Mouse (Mus musculus): Measurements from ENCODE around the gene Dnttip2. TPM values are rescaled to one million over a fixed set of nuclear protein-coding genes. Genes with fewer than 3 reads are reported as not detected.
"Not testable (repeated sequence)": the region's sequence is repeated elsewhere in the genome, so short reads cannot be mapped to it uniquely, and the experiment has no call there.

Gene Dnttip2
- 78.3 and 80.3 TPM in 2 replicates for polyA plus RNA-seq (2015; fragmentation: Nextera tagmentation; extraction: Ambion mirVana)

GRCm38 (mm10) chr3:122274241-122275024 is at the start of gene Dnttip2:
Gene Dnttip2, plus strand, starts transcription at chr3:122274388.
- peak; percentile 98 for ATAC-seq (ENCODE audit: low FRiP score, low read depth)
- H3K4me3 ChIP-seq, result peak within 1 kb of the TSS; percentile 94
- peaks cover 44% of the 10 kb centered on the region for H3K36me3 ChIP-seq
- H3K27ac ChIP-seq, result no peak within 1 kb of the TSS
- under 1% methylated on average over 57 of the region's 57 CpGs for WGBS
- H3K4me2 ChIP-seq (replicated peaks), result peak within 1 kb of the TSS; percentile 77
- H3K9me3 ChIP-seq, result no peaks in the 10 kb centered on the region
- H3K9ac ChIP-seq, result peak within 1 kb of the TSS; percentile 89
- H3K27me3 ChIP-seq, result no peaks in the 10 kb centered on the region
- peaks cover 34% of the 10 kb centered on the region for H3K4me1 ChIP-seq

- not testable (repeated sequence) for H3K27ac ChIP-seq; H3K4me2 ChIP-seq (replicated peaks); H3K27me3 ChIP-seq; H3K4me3 ChIP-seq; H3K9ac ChIP-seq; H3K4me1 ChIP-seq; H3K36me3 ChIP-seq; H3K9me3 ChIP-seq; ATAC-seq (ENCODE audit: low FRiP score, low read depth)
- 50% methylated on average over 6 of the region's 6 CpGs for WGBS
Observed at GRCm38 (mm10) chr3:122226972-122227371, 47.2 kb upstream of the Dnttip2 start.

GRCm38 (mm10) chr3:122235772-122236171 is 38.4 kb upstream of the Dnttip2 start:
- Histone ChIP-seq H3K4me1 (no peaks in the 10 kb centered on the region), H3K36me3 (no peaks in the 10 kb centered on the region), H3K4me3 (no peak overlapping the region), H3K27me3 (no peaks in the 10 kb centered on the region), H3K9me3 (no peaks in the 10 kb centered on the region), H3K27ac (no peak overlapping the region), H3K4me2 (replicated peaks) (no peak overlapping the region), H3K9ac (no peak overlapping the region)
- 60% methylated on average over 1 of the region's 1 CpGs for WGBS
- ATAC-seq (ENCODE audit: low FRiP score, low read depth), result no peak

GRCm38 (mm10) chr3:122242876-122243275 is 31.3 kb upstream of the Dnttip2 start:
- H3K36me3 ChIP-seq, result no peaks in the 10 kb centered on the region
- no peaks in the 10 kb centered on the region for H3K9me3 ChIP-seq
- H3K4me1 ChIP-seq, result peaks cover 16% of the 10 kb centered on the region
- H3K9ac ChIP-seq, result no peak overlapping the region
- H3K27me3 ChIP-seq, result no peaks in the 10 kb centered on the region
- no peak overlapping the region for H3K27ac ChIP-seq
- no peak for ATAC-seq (ENCODE audit: low FRiP score, low read depth)
- no peak overlapping the region for H3K4me3 ChIP-seq
- 58% methylated on average over 6 of the region's 6 CpGs for WGBS
- H3K4me2 ChIP-seq (replicated peaks), result no peak overlapping the region

- no peaks in the 10 kb centered on the region for H3K9me3 ChIP-seq
- no peak overlapping the region for H3K9ac ChIP-seq
- H3K36me3 ChIP-seq, result no peaks in the 10 kb centered on the region
- 49% methylated on average over 14 of the region's 14 CpGs for WGBS
- no peak overlapping the region for H3K4me2 ChIP-seq (replicated peaks)
- peaks cover 16% of the 10 kb centered on the region for H3K4me1 ChIP-seq
- no peak overlapping the region for H3K27ac ChIP-seq
- no peak overlapping the region for H3K4me3 ChIP-seq
- no peak for ATAC-seq (ENCODE audit: low FRiP score, low read depth)
- no peaks in the 10 kb centered on the region for H3K27me3 ChIP-seq
Observed at GRCm38 (mm10) chr3:122243416-122244167, 30.6 kb upstream of the Dnttip2 start.

GRCm38 (mm10) chr3:122244759-122245158 is 29.4 kb upstream of the Dnttip2 start:
- no peak for ATAC-seq (ENCODE audit: low FRiP score, low read depth)
- Histone ChIP-seq H3K9me3 (no peaks in the 10 kb centered on the region), H3K4me2 (replicated peaks) (peak overlapping the region; percentile 79), H3K4me3 (peak overlapping the region; percentile 92), H3K27me3 (no peaks in the 10 kb centered on the region), H3K9ac (peak overlapping the region; percentile 43; the same call in 1 of the 2 replicates), H3K27ac (0 out of 2 replicates have a peak overlapping the region, but pooled peaks have one; percentile 10), H3K36me3 (no peaks in the 10 kb centered on the region), H3K4me1 (peaks cover 16% of the 10 kb centered on the region)
- WGBS, result 31% methylated on average over 6 of the region's 6 CpGs

- peak within 1 kb of the TSS; percentile 82 for H3K9ac ChIP-seq
- no peaks in the 10 kb centered on the region for H3K9me3 ChIP-seq
- peak within 1 kb of the TSS; percentile 92 for H3K4me3 ChIP-seq
- H3K27ac ChIP-seq, result peak within 1 kb of the TSS; percentile 72
- H3K4me1 ChIP-seq, result peaks cover 16% of the 10 kb centered on the region
- H3K27me3 ChIP-seq, result no peaks in the 10 kb centered on the region
- H3K4me2 ChIP-seq (replicated peaks), result peak within 1 kb of the TSS; percentile 79
- ATAC-seq (ENCODE audit: low FRiP score, low read depth), result peak; percentile 98
- no peaks in the 10 kb centered on the region for H3K36me3 ChIP-seq
- under 1% methylated on average over 63 of the region's 90 CpGs for WGBS
Observed at GRCm38 (mm10) chr3:122245215-122245877, 28.8 kb upstream of the Dnttip2 start, which contains the start of gene Gclm. Gene Gclm, plus strand, starts transcription at chr3:122245557.

- no peaks in the 10 kb centered on the region for H3K36me3 ChIP-seq
- H3K9ac ChIP-seq, result peak overlapping the region; percentile 82
- H3K27ac ChIP-seq, result peak overlapping the region; percentile 72
- H3K4me2 ChIP-seq (replicated peaks), result peak overlapping the region; percentile 79
- under 1% methylated on average over 36 of the region's 50 CpGs for WGBS
- no peaks in the 10 kb centered on the region for H3K9me3 ChIP-seq
- ATAC-seq (ENCODE audit: low FRiP score, low read depth), result peak; percentile 16; the same call in 1 of the 2 replicates
- H3K27me3 ChIP-seq, result no peaks in the 10 kb centered on the region
- H3K4me1 ChIP-seq, result peaks cover 16% of the 10 kb centered on the region
- H3K4me3 ChIP-seq, result peak overlapping the region; percentile 92
Observed at GRCm38 (mm10) chr3:122245878-122246332, 28.3 kb upstream of the Dnttip2 start.

- 28% methylated on average over 6 of the region's 6 CpGs for WGBS
- Histone ChIP-seq H3K27ac (no peak overlapping the region), H3K4me2 (replicated peaks) (peak overlapping the region; percentile 79), H3K36me3 (no peaks in the 10 kb centered on the region), H3K4me3 (peak overlapping the region; percentile 92), H3K9ac (peak overlapping the region; percentile 82; the same call in 1 of the 2 replicates), H3K27me3 (no peaks in the 10 kb centered on the region), H3K4me1 (peaks cover 16% of the 10 kb centered on the region), H3K9me3 (no peaks in the 10 kb centered on the region)
- no peak for ATAC-seq (ENCODE audit: low FRiP score, low read depth)
Observed at GRCm38 (mm10) chr3:122246406-122246805, 27.8 kb upstream of the Dnttip2 start.

GRCm38 (mm10) chr3:122246986-122247767 is 27.0 kb upstream of the Dnttip2 start:
- Histone ChIP-seq H3K4me3 (peak overlapping the region; percentile 92), H3K4me1 (peaks cover 16% of the 10 kb centered on the region), H3K9ac (0 out of 2 replicates have a peak overlapping the region, but pooled peaks have one; percentile 35), H3K36me3 (no peaks in the 10 kb centered on the region), H3K9me3 (no peaks in the 10 kb centered on the region), H3K27ac (no peak overlapping the region), H3K27me3 (no peaks in the 10 kb centered on the region), H3K4me2 (replicated peaks) (peak overlapping the region; percentile 79)
- ATAC-seq (ENCODE audit: low FRiP score, low read depth), result no peak
- WGBS, result 63% methylated on average over 12 of the region's 12 CpGs

GRCm38 (mm10) chr3:122247768-122248100 is 26.5 kb upstream of the Dnttip2 start:
- Histone ChIP-seq H3K4me2 (replicated peaks) (no peak overlapping the region), H3K4me1 (peaks cover 16% of the 10 kb centered on the region), H3K27ac (no peak overlapping the region), H3K36me3 (no peaks in the 10 kb centered on the region), H3K9ac (no peak overlapping the region), H3K4me3 (peak overlapping the region; percentile 12; the same call in 1 of the 2 replicates), H3K27me3 (no peaks in the 10 kb centered on the region), H3K9me3 (no peaks in the 10 kb centered on the region)
- 97% methylated on average over 2 of the region's 2 CpGs for WGBS
- no peak for ATAC-seq (ENCODE audit: low FRiP score, low read depth)

All from limb, embryonic 13.5 days (tissue).